In the genomic region with DNA sequence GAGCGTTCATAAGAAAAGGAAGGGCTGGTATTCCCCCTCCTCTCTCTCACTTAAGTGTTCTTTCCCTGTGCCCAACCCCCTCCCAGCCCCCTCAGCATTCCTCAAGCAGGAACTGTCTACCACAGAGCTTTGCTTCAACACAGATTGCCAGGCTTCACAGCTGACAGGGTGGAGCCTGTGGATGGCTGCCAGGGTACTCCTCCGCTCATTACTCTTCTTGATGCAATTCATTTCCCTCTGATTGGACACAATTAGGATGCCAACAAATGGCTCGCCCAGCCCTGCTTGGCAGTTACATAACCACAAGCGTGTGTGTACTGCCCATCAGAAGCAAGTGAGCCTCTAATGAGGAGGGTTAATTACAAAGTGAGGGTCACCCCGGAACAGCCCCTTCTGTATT, we compare ENCODE assay signal across 8 mouse cellular contexts.
A peak's percentile ranks its signal among the peaks of the same experiment; 100 is the strongest.
DNase-seq lines count a peak whose midpoint lies in the region; ATAC-seq and TF ChIP-seq lines count a peak whose summit lies in the region.

No protein-coding gene starts in this region.

- H3K4me1 ChIP-seq in midbrain, embryonic 12.5 days: no peaks in the 10 kb centered on the region
- no peaks in the 10 kb centered on the region for H3K4me1 ChIP-seq in midbrain, embryonic 11.5 days (ENCODE audit: control insufficient read depth, insufficient read depth, low read length)
- no peaks in the 10 kb centered on the region for H3K4me1 ChIP-seq in intestine, postnatal 0 days (replicated peaks; ENCODE audit: control insufficient read depth, insufficient read depth, low read length)

- H3K4me3 ChIP-seq in midbrain, embryonic 12.5 days: no peak overlapping the region
- H3K4me3 ChIP-seq in midbrain, embryonic 11.5 days (ENCODE audit: low read depth, low read length): no peak overlapping the region
- no peak overlapping the region for H3K4me3 ChIP-seq in intestine, postnatal 0 days (ENCODE audit: low read depth, low read length)

- no peak overlapping the region for H3K9ac ChIP-seq in midbrain, embryonic 12.5 days (replicated peaks)
- no peak overlapping the region for H3K9ac ChIP-seq in midbrain, embryonic 11.5 days (ENCODE audit: low read length)
- no peak overlapping the region for H3K9ac ChIP-seq in intestine, postnatal 0 days (ENCODE audit: low read depth, low read length)

- no peaks in the 10 kb centered on the region for H3K27me3 ChIP-seq in midbrain, embryonic 12.5 days
- H3K27me3 ChIP-seq in midbrain, embryonic 11.5 days (ENCODE audit: control insufficient read depth, insufficient read depth, low read length): no peaks in the 10 kb centered on the region
- H3K27me3 ChIP-seq in intestine, postnatal 0 days (replicated peaks; ENCODE audit: control insufficient read depth, insufficient read depth, low read length): no peaks in the 10 kb centered on the region

- no peak for DNase-seq in midbrain, embryonic 11.5 days (ENCODE audit: low spot score, missing footprints)
- DNase-seq in cerebellum, adult 8-10 months: peak; percentile 66
- peak; percentile 10 to 18 for DNase-seq in gastrocnemius, postnatal 36 days
- peak; percentile 61 to 74 for DNase-seq in left cerebral cortex, adult 18-20 months (ENCODE audit: low spot score in 2 of 2)
- peak; percentile 20 for DNase-seq in retina, adult 2 months (ENCODE audit: low read depth, low spot score)
- DNase-seq in thymus, postnatal 25 days: no peak

- H3K4me2 ChIP-seq in midbrain, embryonic 12.5 days (replicated peaks): no peak overlapping the region
- no peak overlapping the region for H3K4me2 ChIP-seq in midbrain, embryonic 11.5 days
- H3K4me2 ChIP-seq in intestine, postnatal 0 days (replicated peaks; ENCODE audit: low read depth): no peak overlapping the region

- no peak for TF ChIP-seq CTCF in intestine, postnatal 0 days (IDR thresholded peaks at IDR 0.05; ENCODE audit: low read depth)

- no peak overlapping the region for H3K27ac ChIP-seq in midbrain, embryonic 12.5 days (replicated peaks)
- no peak overlapping the region for H3K27ac ChIP-seq in midbrain, embryonic 11.5 days (ENCODE audit: low read depth, low read length)
- H3K27ac ChIP-seq in intestine, postnatal 0 days (ENCODE audit: low read depth, low read length): no peak overlapping the region

- intact Hi-C loops in gastrocnemius, postnatal 36 days (cut with DNase I): no loop called here

- 82% methylated on average over 5 of the region's 5 CpGs for WGBS in midbrain, embryonic 12.5 days
- WGBS in midbrain, embryonic 11.5 days: 88% methylated on average over 5 of the region's 5 CpGs
- 61% methylated on average over 5 of the region's 5 CpGs for WGBS in intestine, postnatal 0 days

- 0 out of 2 replicates have a peak, but pooled peaks have one; percentile 34 for ATAC-seq in midbrain, embryonic 12.5 days (ENCODE audit: low FRiP score, low read depth)
- ATAC-seq in midbrain, embryonic 11.5 days (ENCODE audit: low FRiP score): no peak
- no peak for ATAC-seq in intestine, postnatal 0 days

- 0 out of 2 replicates have a peak, but pooled peaks cover 4% of the 10 kb centered on the region for H3K9me3 ChIP-seq in midbrain, embryonic 12.5 days
- H3K9me3 ChIP-seq in midbrain, embryonic 11.5 days (ENCODE audit: control insufficient read depth, low read length): no peaks in the 10 kb centered on the region
- no peaks in the 10 kb centered on the region for H3K9me3 ChIP-seq in intestine, postnatal 0 days (ENCODE audit: control insufficient read depth)

- H3K36me3 ChIP-seq in midbrain, embryonic 12.5 days: no peaks in the 10 kb centered on the region
- H3K36me3 ChIP-seq in midbrain, embryonic 11.5 days (ENCODE audit: control insufficient read depth, insufficient read depth, low read length): no peaks in the 10 kb centered on the region
- H3K36me3 ChIP-seq in intestine, postnatal 0 days (ENCODE audit: control insufficient read depth, insufficient read depth): no peaks in the 10 kb centered on the region

Comparison
In these comparisons a context has a peak if more than half of its experiments do, and no peak if none do; other contexts are left out.
1. DNase-seq: peak in cerebellum, adult 8-10 months (single experiment), gastrocnemius, postnatal 36 days (2 of 2), left cerebral cortex, adult 18-20 months (2 of 2) and retina, adult 2 months (single experiment); none in midbrain, embryonic 11.5 days (single experiment) and thymus, postnatal 25 days (single experiment).